Mouse (Mus musculus) cortical plate, adult 2 months (tissue): ENCODE results near the gene Tmem184b.

Experiments
- CTCF ChIP-seq: fragments of 200-500 bp; IDR thresholded peaks from 2 replicates; pipeline ENCODE4 v1.5.1; 2011; ENCODE audit warnings: mild to moderate bottlenecking, control low read depth, low read length; ENCODE audit not compliant: insufficient read depth; ENCODE audit errors: extremely low read depth
- POLR2A ChIP-seq: fragments of 200-500 bp; IDR thresholded peaks from 2 replicates; pipeline ENCODE4 v1.6.1; 2011; ENCODE audit warnings: mild to moderate bottlenecking, low read length, control low read depth; ENCODE audit not compliant: insufficient read depth; ENCODE audit errors: extremely low read depth

DNA sequence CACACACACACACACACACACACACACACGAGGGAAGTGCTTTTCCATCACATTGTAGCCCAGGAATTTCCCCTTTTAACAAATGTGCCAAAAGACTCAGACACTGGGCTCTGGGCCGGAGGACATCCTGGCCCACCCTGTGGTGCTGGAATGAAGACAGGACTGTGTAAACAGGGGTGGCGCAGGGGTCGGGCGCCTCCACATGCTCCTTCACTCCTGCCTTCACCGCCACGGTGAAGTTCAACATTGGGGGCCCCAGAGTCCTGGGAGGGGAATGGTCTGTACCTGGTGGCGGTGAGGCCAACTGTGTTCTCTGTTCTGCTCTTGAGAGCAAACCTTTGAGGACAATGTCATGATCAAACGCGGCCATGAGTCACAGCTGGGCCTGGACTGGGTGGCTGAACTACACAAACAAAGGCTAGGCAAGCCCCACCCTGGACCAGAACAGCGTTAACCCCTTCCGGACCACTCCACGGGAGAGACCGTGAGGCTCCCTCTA lies 35.0 kb downstream of the Tmem184b start:
- TF ChIP-seq CTCF, result no peak
- TF ChIP-seq POLR2A, result no peak
